Mouse (Mus musculus) liver, adult (tissue): ENCODE measurements around the gene Rtn2.

Experiments used
- GATA4 ChIP-seq: IDR thresholded peaks from 2 replicates; pipeline ENCODE4 v1.6.1; 2014; ENCODE audit warnings: mild to moderate bottlenecking, low read length; ENCODE audit not compliant: insufficient replicate concordance

The Rtn2 gene

DNA sequence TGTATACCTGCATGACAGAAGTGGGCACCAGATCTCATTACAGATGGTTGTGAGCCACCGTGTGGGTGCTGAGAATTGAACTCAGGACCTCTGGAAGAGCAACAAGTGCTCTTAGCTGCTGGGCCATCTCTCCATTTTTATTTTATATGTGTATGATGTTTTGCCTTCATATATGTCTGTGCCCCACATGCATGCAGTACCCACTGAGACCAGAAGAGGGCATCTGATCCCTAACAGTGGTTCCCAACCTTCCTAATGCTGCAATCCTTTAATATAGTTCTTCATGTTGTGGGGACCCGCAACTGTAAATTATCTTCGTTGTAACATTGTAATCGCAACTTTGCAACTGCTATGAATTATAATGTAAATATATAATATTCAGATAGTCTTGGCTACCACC is 2.3 kb downstream of the Rtn2 start:
- TF ChIP-seq GATA4, result no peak

DNA sequence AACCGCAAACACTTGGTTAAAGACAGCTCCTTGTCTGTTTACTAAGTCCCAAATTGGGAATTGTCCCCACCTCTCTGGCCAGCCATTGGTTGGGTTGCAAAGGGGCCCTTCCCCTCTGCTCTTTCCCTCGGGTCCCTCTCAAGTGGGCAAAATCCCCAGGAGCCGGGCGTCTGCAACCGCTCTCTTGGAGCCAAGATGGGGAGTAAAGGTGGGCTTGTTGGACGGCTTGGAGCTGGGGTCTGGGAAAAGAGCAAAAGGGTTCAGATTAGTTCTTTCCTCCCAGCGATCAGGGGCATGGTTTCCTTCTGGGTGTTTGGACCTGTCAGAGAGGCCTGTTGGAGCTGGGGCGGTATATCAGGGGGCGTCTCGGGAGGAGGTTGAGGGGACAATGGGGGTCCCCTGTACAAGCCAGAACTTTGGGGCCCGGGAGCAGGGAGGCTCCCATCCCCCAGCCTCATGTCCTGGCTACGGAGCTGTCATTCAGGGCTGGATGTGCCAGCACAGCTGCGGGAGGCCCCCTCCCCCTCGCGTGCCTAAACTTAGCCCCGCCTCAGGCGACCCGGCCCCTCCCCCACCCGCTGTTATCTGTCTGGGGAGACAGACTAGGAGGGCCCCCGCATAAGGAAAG is 8.7 kb downstream of the Rtn2 start:
- no peak for TF ChIP-seq GATA4

DNA sequence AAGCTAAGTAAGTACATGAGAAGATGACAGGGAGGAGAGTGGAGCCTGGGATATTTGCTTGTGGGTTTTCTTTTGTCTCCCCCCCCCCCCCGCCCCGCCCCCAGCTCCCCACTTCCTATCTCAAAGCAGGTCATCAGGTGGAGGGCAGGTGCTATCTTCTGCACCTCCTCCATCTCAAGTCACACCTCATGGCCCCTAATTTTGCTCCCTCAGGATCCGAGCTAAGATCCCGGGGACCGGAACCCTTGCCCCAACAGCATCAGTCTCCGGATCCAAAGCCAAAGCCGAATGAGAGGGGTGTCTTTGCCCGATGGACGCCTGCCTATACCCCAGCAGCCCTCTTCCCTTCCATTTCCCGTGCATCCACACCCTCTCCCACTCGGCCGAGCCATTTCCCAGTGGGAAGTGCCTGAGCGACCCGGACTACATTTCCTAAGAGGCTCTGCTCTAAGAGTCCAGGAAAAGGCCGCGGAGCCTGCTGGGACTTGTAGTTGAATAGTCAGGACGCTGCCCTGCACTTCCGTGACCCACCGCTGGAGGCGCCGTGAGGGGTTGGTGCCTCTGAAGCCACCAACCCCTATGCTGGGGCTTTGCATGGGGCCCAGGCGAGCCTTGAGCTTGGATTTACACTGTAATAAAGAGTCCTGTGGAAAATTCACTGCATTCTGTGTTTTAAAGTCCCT is 13.2 kb downstream of the Rtn2 start:
- TF ChIP-seq GATA4, result no peak

DNA sequence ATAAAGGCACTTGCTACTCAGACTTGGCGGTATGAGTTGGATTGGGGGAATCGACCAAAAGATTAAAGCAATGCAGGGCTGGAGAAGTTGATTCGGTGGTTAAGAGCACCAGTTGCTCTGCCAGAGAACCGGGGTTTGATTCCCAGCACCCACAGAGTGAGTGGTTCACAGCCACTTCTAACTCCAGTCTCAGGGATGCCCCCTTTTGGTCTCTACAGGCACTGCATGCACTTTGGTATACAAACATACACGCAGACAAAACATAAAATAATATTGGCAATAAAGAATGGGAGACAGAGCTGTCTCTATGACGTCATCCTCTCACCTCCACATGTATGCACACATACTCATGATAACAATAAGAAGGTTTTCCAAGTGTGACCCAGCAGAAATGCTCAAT is 14.6 kb downstream of the Rtn2 start:
- TF ChIP-seq GATA4, result no peak

DNA sequence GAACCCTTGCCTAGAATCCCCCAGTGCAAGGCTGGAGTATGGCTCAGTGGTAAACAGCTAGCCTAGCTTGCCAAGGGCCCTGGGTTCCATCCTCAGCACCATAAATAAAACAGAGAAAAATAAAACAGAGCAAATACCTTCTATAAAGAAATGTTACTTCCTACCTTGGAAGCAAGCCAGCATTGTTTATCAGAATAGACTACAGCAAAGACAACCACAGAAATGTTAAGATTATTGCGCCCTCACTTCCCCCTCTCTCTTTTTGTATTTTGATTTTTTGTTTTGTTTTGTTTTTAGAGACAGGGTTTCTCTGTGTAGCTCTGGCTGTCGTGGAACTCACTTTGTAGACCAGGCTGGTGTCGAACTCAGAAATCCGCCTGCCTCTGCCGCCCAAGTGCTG is 15.4 kb downstream of the Rtn2 start:
- TF ChIP-seq GATA4, result no peak

DNA sequence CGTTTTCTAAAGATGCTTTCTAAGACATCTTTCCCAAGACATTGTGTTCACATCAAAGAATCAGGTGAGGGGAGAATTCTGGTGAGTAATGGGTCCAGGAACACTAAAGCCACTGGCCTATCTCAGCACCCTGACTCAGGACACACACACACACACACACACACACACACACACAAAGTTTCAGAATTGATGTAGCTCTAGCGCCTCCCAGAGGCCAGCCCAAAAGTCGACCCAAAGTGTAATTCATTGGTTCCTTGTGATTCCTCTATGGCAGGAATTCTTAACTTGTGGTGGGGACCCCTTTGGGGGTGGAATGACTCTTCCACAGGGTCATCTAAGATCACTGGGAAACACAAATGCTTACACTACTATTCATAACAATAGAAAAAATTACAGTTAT is 16.8 kb downstream of the Rtn2 start:
- TF ChIP-seq GATA4, result no peak

DNA sequence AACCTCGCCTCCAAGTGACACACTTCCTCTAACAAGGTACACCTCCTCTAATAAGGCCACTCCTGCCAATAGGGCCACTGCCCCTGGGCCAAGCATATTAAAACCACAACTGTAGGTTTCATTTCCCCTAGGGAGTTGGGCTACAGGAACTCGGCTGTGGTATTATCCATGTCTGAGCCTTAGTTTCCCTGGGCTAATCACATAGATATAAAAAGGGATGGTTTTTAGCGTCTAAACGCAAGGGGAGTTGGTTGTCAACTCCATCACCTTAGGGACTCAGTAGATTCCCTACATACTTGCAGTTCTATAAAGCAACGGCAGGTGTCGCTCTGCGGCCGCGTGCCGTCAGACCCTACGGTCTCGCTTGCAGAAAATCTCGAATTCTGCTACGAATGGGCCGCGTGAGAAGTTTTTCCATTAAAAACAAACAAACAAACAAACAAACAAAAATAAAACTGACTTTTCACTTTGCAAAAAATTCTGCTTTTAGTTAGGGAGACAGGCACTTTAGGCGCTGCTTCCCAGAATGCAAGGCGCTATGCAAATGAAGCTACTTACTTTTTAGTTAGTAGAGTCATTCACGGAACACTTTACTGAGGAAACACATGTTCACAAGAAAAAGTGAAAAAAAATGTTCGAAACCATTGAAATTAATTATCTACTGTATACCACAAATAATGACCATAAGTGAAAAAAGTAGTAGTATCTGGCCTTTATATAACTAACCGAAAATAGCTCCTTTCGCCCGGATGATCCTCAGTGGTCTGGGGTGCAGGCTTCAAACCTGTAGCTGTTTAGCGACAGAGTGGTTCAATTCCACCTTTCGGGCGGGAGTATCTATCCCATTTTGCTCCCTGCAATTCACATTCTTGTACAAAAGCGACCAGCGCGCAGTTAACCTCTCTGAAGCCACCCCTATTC is 18.3 kb downstream of the Rtn2 start:
- TF ChIP-seq GATA4, result no peak

DNA sequence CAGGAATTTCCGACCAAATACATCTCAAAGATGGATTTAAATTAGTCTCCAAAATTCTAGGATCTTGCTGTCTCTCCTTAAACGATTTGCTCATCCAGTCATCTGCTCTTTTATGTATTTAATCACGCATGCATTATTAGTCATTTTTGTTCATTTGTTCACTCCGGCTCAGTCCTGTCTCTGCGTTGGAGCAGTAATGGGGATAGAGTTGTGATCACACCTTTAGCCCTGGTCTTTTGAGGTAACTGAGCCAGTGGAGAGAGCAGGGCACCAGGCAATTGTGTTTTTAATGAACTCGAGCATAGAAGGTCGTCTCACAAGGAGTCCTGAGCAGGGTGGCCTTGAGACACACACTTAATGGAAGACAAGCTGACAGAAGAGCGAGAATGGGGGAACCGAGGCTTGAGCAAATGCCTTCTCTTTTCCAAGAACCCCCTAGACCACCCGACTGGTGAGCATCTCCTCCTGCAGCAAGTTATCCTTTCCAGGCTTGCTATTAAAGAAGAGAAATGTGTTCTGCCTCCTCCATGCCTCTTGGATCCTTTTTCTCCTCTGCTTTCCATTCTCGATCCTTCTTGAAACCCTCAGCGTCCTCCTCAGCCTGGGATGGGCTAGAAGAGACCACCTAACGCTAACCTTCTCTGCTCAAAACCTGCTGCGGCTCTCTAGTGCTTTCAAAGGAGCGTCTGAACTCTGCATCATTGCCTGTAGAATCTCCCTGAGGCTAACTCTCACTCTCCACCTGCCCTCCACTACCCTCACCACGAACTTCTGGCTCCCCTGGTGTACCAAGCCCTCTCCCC is 19.2 kb downstream of the Rtn2 start:
- no peak for TF ChIP-seq GATA4

DNA sequence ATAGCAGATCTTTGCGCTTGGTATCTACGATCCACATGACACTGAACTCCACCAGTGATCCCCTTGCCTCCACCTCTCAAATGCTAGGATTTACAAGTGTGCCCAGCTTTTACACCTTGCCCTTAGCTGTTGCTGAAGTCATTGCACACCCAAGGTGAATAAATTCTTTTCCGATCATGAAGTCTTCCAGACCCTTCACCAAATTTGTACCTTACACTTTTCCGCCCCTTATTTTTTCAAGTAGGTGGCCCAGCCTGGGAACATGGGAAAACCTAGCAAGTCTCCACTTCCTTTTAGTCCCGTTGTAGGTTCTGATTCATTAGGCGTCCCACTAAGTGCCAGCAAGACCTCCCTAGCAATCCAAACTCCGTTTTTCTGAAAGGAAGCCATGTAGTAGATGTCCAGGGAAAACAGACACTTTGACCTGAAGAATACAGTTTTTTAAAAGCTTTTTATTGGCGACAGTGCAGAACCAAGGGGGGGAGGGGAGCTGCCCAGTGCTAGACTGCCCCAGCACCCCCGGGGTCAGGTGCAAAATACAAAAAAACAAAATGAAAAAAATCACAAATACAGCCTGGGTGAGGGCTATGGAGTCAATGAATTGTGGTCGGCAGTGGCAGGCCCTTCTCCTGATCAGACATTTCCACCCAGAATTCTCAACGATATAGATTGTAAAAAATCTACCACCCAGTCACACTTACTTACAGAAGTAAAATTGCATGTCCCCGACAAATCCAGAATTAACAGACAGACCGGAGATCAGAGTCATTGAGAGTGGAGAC is 20.0 kb downstream of the Rtn2 start:
- no peak for TF ChIP-seq GATA4

DNA sequence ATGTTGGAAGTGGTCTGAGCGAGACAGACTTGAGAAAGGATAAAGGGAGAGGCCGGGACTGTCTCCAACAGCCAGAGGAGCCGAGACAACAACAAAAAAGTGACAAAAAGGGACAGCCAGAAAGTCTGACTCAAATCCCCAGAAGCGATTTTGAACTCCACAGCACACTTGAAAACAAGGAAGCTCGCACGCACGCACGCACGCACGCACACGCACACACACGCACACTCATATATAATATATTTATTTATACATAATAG is 20.6 kb downstream of the Rtn2 start:
- no peak for TF ChIP-seq GATA4

DNA sequence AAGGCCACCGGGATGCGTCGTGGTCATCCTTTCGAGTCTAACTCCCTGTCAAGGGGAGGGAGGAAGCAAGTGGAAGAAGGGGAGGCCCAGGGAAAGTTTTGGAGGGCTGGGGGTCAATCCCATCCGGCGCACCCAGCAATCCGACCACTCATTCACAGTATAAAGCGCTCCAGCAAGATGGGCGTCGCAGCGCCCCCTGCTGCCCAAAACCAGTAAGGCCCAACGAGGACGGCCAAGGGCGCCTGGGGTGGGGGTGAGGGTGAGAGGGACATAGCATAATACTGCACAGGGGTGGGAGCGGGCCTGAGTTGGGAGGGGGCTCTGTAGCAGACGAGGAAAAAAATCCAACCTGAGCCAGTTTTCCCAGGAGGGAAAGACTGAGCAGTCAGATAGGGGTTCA is 21.3 kb downstream of the Rtn2 start:
- TF ChIP-seq GATA4, result no peak

DNA sequence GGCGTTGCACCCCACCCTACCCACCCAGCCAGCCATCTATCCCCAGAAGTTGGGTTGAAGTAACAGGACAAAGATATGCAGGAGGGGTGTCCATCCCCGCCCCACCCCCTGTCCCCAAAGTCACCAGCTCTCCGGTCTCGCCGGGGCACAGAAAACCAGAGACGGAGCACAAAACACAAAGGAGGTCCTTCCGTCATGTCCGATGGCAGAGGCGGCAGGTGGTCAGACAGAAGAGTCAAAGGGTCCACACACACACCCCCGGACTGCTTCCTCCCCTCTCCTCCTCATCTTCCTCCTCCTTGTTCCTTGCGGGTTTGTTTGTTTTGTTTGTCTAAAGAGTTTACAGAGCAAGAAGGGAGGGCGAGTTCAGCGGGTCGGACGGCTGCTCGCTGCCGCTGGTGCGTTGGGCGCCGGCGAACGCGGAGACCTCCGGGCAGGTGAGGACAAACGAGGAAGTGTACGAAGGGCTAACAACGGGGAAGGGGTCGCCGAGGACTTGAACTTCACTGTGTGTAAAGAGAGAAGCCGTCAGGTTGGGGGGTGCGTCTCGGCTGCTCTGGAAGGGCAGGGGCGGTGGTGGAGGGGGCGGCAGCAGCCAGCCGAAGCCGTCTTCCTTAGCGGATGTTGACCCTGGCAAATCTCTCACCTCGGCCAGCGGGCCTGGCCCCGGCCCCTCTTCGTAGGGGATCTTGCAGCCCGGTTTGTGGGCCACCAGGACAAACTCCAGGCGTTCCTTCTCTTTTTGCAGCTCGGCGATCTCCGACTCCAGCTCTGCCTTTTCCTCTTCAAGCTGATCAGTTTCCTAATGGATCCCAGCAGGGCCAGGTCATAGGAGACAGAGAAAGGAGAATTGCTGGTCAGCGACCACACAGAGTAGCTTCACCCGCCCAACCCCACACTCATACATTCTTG is 22.3 kb downstream of the Rtn2 start:
- TF ChIP-seq GATA4, result no peak

DNA sequence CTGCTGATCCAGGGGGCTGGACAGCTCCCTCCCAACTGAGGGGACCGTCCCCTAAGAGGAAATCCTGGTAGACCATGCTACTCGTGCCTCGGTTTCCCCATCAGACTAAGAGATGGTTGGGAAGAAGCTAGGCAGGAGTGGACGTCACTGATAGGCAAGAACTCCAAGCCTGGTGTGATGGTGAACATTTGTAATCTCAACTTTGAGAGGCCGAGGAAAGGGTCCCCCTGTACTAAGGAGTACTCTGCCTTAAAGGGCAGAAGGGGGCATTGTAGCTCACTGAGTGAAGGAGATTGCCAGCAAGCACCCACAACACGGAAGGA is 22.9 kb downstream of the Rtn2 start:
- no peak for TF ChIP-seq GATA4
